Mouse (Mus musculus) kidney, postnatal 14 days (tissue): ENCODE measurements around the gene Grip1.

Source experiments
- DNase-seq: peaks from one replicate; pipeline ENCODE4 v3.0.0; 2022; ENCODE audit warnings: mixed read lengths

Gene Grip1

GRCm38 (mm10) chr10:119463345-119463744 is 9.7 kb downstream of the Grip1 start:
- no peak for DNase-seq

DNA sequence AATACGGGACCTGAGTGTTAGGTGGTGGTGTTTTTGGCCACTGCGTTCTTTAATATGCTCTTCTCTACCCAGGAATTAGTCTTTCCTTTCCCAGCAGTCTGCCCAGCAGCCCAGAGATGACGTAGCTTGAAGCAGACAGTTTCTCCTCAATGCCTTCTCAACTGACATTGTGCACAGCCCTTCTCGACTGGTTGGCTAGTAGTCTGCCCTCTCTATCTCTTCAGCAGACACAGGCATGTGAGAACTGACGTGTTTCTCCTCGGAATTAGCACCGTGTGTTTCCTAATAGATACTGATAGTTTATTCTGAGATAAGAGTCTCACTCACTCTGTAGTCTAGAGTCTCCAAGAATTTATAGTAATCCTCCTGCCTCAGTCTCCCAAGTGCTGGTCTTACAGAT is 10.2 kb downstream of the Grip1 start:
- no peak for DNase-seq

DNA sequence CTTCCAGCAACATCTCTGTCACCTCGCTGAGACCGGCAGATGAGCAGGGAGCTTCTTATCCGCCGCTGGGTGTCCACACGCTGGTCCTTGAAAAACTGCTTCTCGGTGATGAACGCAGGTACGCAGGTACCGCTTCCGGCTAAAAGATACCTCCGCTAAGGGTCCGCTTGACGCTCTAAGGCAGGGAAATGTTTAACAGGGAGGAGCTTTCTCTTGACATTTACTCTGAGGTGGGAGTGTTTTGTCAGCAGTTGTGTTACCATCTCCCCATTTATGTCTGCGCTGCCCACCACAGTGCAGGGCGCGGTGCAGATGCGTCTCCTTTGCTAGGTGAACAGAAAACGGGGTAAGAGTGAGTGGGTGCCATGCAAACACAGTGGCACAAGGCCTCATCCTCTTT is 14.3 kb downstream of the Grip1 start:
- no peak for DNase-seq

GRCm38 (mm10) chr10:119470096-119470495 is 16.5 kb downstream of the Grip1 start:
- DNase-seq, result no peak

GRCm38 (mm10) chr10:119475166-119475565 is 21.5 kb downstream of the Grip1 start:
- no peak for DNase-seq

- DNase-seq, result no peak
Measured at GRCm38 (mm10) chr10:119477661-119478060, 24.0 kb downstream of the Grip1 start.

DNA sequence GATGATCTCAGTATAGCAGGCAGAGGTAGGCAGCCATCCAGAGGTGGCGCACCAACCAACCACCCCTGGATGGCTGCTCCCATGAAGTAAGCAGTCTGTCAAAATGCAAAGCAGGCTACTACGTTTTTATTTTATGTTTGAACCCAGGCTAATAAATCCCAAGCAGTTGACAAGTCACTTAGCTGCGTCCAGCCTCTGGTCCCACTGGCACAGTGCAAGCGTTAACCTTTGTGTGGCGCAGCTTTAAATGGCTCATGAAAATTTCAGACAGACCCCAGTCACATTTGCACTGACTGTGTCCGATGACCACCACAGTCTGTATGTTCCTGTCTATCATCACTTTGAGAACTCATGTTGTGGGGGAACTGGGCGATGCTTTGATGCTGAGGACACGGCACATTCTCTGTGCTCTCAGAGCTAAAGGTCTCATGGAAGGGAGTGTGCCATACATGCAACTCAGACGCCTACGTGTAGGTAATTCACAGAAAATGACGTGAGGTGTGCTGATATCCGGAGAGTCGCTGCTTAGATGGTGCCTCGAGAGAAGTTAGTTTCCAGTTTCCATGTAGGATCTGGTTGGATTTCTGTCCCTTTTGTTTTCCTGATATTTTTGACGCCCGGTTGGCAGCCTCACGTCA is 29.6 kb downstream of the Grip1 start:
- no peak for DNase-seq

DNA sequence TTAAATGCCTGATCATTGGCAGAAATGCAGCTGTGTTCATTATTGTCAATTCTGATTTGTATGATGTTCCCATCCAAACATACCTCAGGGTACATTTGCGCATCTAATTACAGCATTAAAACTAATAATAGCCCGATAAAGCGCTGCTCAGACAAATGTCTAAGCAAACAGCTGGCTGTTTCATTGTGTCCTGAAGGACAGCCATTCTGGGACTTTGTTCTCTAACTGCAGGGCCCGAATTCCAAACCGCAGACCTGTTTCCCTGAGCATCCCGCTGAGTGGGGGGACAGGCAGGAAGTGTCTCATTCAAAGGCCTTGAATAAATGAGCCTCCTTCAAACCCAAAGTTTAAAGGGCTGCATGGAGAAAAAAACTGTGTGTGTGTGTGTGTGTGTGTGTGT is 30.1 kb downstream of the Grip1 start:
- DNase-seq, result no peak

GRCm38 (mm10) chr10:119486936-119487335 is 33.3 kb downstream of the Grip1 start:
- no peak for DNase-seq

DNA sequence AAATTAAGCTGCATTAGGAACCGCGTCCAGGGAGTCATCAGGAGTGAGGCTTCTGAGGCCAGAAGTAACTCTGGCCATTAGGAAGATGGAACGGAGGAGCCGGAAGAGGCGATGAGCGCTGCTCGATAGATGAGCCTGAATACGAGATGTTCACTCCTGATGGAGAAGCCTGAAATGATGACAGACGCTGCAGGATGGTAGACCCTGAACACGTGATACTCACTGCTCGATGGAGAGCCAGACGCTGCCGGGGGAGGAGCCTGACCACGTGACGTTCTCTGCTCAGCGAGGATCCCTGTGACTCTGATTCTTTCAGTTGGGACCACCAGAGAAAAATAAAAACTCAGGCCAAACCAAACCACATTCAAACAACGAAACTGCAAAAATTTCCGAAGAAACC is 37.2 kb downstream of the Grip1 start:
- DNase-seq, result no peak

- no peak for DNase-seq
Measured at GRCm38 (mm10) chr10:119495317-119495716, 41.7 kb downstream of the Grip1 start.

DNA sequence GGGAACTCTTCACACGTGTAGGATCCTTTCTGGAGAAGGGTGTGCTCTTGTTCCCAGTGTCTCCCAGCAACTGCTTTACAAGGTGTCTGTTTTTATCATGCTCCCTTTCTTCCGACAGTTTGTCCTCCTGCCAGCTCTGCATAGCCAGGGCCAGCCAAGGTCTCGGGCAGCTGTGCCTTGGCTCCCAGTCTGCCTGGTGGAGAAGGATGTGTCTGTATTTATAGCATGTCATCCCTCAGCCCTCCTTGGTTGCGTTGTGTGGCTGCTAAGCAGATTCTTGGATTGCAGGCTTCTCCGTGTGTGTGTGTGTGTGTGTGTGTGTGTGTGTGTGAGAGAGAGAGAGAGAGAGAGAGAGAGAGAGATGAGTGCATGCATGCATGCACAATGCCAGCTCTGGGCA is 42.6 kb downstream of the Grip1 start:
- DNase-seq, result no peak

GRCm38 (mm10) chr10:119521686-119522085 is 68.1 kb downstream of the Grip1 start:
- DNase-seq, result no peak

GRCm38 (mm10) chr10:119525730-119526129 is 72.1 kb downstream of the Grip1 start:
- peak; percentile 10 for DNase-seq

- DNase-seq, result no peak
Measured at GRCm38 (mm10) chr10:119534852-119535251, 81.2 kb downstream of the Grip1 start.

DNA sequence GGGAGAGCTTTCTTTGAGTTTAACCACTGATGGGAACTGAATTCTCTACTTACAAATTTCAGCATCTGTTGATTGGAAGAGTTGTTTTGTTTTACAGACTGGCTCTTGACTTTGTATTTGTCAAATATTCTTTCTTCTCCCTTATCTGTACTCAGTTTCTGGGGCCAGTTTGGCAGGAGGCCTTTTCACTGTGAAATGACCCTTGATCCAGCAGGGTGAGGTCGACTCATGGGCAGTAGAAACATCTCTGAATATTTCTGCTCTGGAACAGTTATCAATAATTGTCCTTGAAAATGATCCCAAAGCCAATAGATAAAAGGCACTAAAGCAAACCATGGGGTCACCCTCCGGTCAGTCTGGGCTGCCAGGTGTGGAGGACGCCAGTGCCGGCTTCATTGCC is 88.0 kb downstream of the Grip1 start:
- no peak for DNase-seq

- no peak for DNase-seq
Measured at GRCm38 (mm10) chr10:119543771-119544170, 90.1 kb downstream of the Grip1 start.

DNA sequence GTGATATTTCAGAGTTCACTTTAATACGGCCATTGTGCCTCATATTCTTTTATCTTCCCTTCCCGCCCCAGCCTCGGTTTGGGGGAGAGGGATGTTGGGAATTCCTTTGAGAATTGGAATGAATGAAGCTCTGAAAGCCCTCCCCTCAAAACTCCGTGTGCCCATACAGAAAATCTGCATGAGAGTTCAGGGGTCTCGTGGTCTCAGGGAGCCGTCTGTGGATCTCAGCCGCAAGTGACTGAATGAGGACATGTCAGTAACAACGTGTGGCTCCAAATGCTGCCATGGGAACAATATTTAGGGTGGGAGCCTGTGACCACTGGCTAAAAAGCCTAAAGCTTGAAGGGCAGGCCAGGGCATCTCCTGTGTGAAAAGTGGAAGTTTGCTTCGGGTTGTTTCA is 91.1 kb downstream of the Grip1 start:
- no peak for DNase-seq

DNA sequence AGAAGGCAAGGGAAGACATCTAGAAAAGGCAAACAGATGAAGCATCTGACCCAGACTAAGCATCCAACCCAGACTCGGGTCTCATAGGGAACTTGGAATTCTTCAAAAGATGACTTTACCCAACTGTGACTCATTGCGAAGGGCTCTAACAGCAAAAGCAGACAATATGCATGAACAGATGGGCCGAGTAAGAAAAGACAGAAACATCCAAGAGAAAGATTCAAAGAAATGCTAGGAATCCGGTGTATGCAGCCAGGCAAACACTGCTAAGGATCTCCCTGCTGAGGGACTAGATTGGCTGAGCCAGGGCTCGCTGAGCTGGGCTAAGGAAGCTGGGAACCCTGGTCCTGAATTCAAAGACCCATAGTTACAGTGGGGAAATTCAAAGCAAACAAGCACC is 94.2 kb downstream of the Grip1 start:
- DNase-seq, result no peak

DNA sequence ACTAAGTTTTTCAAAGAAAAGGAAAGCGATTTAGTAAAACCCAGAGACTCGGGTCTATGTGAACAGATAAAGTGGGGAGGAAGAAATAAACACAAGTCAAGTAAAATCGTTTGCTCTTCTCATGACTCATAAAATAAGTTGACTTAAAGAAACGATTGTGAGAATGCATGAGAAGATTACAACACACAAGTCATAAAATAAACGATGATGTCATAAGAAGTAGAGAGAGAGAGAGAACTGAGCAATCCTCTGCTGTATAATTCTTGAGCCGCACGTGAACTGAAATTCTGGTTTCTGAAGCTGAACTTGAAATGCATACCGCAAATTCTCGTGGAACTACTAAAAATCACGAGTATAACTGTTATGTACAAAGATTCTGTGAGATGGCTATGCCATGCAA is 95.1 kb downstream of the Grip1 start:
- DNase-seq, result no peak

GRCm38 (mm10) chr10:119550630-119551029 is 97.0 kb downstream of the Grip1 start:
- DNase-seq, result no peak

DNA sequence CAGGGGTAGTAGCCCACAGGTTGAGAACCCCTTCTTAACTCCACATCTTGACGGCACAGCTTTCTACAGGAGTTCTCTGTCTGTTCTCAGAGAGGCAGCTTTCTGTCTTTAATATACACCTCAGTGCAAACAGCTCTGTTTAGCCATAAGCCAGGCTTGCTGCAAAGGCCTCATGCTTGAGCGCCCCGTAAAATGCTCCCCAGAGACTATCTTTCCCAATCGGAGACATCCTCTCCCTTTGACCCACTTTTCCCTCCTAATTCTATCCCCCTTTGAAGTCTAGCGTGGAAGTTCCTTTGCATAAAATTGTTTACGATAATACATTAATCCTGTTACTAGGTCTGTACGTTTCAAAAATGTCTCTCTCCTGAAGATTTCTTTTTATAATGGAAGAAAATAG is 102.7 kb downstream of the Grip1 start:
- no peak for DNase-seq

DNA sequence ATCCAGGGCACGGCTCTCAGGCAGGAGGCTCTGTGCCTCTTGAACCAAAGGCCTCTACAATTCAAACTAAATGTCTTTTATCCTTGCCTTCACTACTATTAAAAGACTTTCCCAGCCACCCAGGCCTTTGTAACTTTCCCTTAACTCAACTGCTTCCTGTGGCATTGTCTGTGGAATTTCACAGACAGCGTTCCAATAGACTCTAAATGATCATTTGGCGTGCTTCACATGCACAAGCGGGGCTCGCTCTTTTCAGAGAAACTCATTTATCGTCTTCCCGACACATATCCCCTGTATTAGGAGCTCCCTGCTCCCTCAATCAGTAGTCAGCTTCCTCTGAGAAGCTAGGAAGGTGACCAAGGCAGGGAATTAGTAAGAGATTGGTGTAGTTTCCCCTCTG is 104.8 kb downstream of the Grip1 start:
- no peak for DNase-seq

- no peak for DNase-seq
Measured at GRCm38 (mm10) chr10:119564862-119565261, 111.2 kb downstream of the Grip1 start.

- no peak for DNase-seq
Measured at GRCm38 (mm10) chr10:119573134-119573533, 119.5 kb downstream of the Grip1 start.

DNA sequence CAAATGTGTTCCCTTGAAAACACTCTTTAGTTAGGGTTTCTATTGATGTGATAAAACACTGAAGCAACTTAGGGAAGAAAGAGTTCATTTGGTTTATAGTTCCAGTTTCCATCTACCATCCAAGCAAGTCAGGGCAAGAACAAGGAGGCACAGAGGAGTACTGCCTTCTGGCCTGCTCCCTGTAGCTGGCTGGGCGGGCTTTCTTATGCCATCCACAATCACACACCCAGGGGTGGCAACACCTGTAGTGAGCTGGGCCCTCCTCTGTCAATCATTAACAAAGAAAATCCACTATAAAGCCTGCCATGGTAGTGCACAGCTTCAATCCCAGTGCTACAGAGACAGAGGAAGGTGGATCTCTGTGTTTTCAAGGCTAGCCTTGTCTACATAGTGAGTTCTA is 122.2 kb downstream of the Grip1 start:
- DNase-seq, result no peak
